Mouse (Mus musculus) heart, postnatal 10 days (tissue): ENCODE data around the gene Tstd2. TPM values are rescaled to one million over a fixed set of nuclear protein-coding genes. Genes with fewer than 3 reads are reported as not detected.

ENCODE experiments used
- DNase-seq, 2 experiments: peaks; one replicate each; pipeline ENCODE4 v3.0.0; 2021
- intact Hi-C: fragments of 180-260 bp; cut with DNase I; formaldehyde crosslinking; loops from one replicate; pipeline ENCODE4 v1.15.1; 2025
- total RNA-seq, 2 experiments: library from RNA; stranded (reverse); gene quantifications; 2 replicates each; pipeline ENCODE4 v1.2.3; 2021

Tstd2 gene
- total RNA-seq, 2 experiments from 2014 or later, result 16.3 to 20.7 TPM

- peak in 1 of 2 experiments; percentile 37 for DNase-seq
- intact Hi-C loops, result no loop called here
Observed at GRCm38 (mm10) chr4:46086718-46087426, 51.6 kb downstream of the Tstd2 start.

- DNase-seq, result no peak
- intact Hi-C loops, result no loop called here
Observed at GRCm38 (mm10) chr4:46085223-46085811, 53.2 kb downstream of the Tstd2 start.

- DNase-seq, result no peak
- intact Hi-C loops, result no loop called here
Observed at GRCm38 (mm10) chr4:46084416-46085172, 53.9 kb downstream of the Tstd2 start.

GRCm38 (mm10) chr4:46082555-46082954 lies 55.9 kb downstream of the Tstd2 start:
- DNase-seq, result no peak
- intact Hi-C loops, result no loop called here

- DNase-seq, result no peak
- intact Hi-C loops, result no loop called here
Observed at GRCm38 (mm10) chr4:46080261-46080660, 58.2 kb downstream of the Tstd2 start.

- DNase-seq, result peak in 1 of 2 experiments; percentile 23
- intact Hi-C loops, result no loop called here
Observed at GRCm38 (mm10) chr4:46076892-46077291, 61.6 kb downstream of the Tstd2 start.

GRCm38 (mm10) chr4:46075664-46076063 lies 62.8 kb downstream of the Tstd2 start:
- DNase-seq, result no peak

GRCm38 (mm10) chr4:46073736-46074135 lies 64.8 kb downstream of the Tstd2 start:
- intact Hi-C loops, result no loop called here
- DNase-seq, result peak; percentile 78 to 85

More at GRCm38 (mm10) chr4:46075664-46076063, 62.8 kb downstream of the Tstd2 start:
- intact Hi-C loops, result no loop called here

GRCm38 (mm10) chr4:46072631-46073030 lies 65.9 kb downstream of the Tstd2 start:
- intact Hi-C loops, result no loop called here

GRCm38 (mm10) chr4:46069851-46070482 lies 68.5 kb downstream of the Tstd2 start:
- DNase-seq, result no peak
- intact Hi-C loops, result no loop called here

More at GRCm38 (mm10) chr4:46072631-46073030, 65.9 kb downstream of the Tstd2 start:
- no peak for DNase-seq

GRCm38 (mm10) chr4:46068573-46068972 lies 69.9 kb downstream of the Tstd2 start:
- DNase-seq, result no peak
- intact Hi-C loops, result no loop called here

GRCm38 (mm10) chr4:46068060-46068459 lies 70.4 kb downstream of the Tstd2 start:
- no peak for DNase-seq
- intact Hi-C loops, result no loop called here

GRCm38 (mm10) chr4:46065695-46066340 lies 72.7 kb downstream of the Tstd2 start:
- intact Hi-C loops, result loop anchor here (2.0 kb wide), 1 partner anchor 25 kb away; no protein-coding TSS in a partner anchor
- peak; percentile 58 to 61 for DNase-seq

GRCm38 (mm10) chr4:46064961-46065360 lies 73.5 kb downstream of the Tstd2 start:
- DNase-seq, result peak; percentile 76 to 83
- intact Hi-C loops, result loop anchor here (2.0 kb wide), 1 partner anchor 24 kb away; no protein-coding TSS in a partner anchor

Other genes with a start within 250 kb of the Tstd2 start
- not detected for gene Ccdc180, start 248.4 kb downstream of the Tstd2 start, total RNA-seq
- gene Tdrd7, start 173.4 kb downstream of the Tstd2 start, total RNA-seq, result 10 to 100 TPM; 16.9 to 18.5 TPM
- 100 to 1,000 TPM; 263 to 279 TPM for gene Tmod1, start 99.8 kb downstream of the Tstd2 start, total RNA-seq
- 10 to 100 TPM; 28.3 to 30.2 TPM for gene Ncbp1, start 81 bp downstream of the Tstd2 start, total RNA-seq
- gene Xpa, start 57.6 kb upstream of the Tstd2 start, total RNA-seq, result 10 to 100 TPM; 10.2 to 14.2 TPM
- not detected for gene Foxe1, start 204.9 kb upstream of the Tstd2 start, total RNA-seq